Mouse (Mus musculus) E14TG2a.4 (cell line): ENCODE measurements around the gene Nagpa.

ENCODE experiments used
- H3K27me3 ChIP-seq: 2 replicates; pipeline ENCODE4 v1.6.1; 2014; ENCODE audit warnings: low read length, control low read depth; ENCODE audit not compliant: insufficient read depth
- H3K36me3 ChIP-seq: 2 replicates; pipeline ENCODE4 v1.6.1; 2014; ENCODE audit warnings: low read length, control low read depth; ENCODE audit not compliant: insufficient read depth
- H3K4me1 ChIP-seq: replicated peaks from 2 replicates; pipeline ENCODE4 v1.6.1; 2014; ENCODE audit warnings: low read depth, low read length, control low read depth
- H3K4me3 ChIP-seq: replicated peaks from 2 replicates; pipeline ENCODE4 v1.5.1; 2014; ENCODE audit warnings: mild to moderate bottlenecking, low read length
- H3K9me3 ChIP-seq: 2 replicates; pipeline ENCODE4 v1.6.1; 2014; ENCODE audit warnings: low read length, control low read depth
- CTCF ChIP-seq: conservative IDR thresholded peaks from 2 replicates; pipeline ENCODE4 v1.5.1; 2014; ENCODE audit warnings: low read length
- NANOG ChIP-seq: IDR thresholded peaks from 2 replicates; pipeline ENCODE4 v1.6.1; 2014; ENCODE audit warnings: borderline replicate concordance, low read length, mixed read lengths
- POU5F1 ChIP-seq: IDR thresholded peaks from 2 replicates; pipeline ENCODE4 v1.6.1; 2014; ENCODE audit warnings: low read length, borderline replicate concordance

Gene Nagpa

DNA sequence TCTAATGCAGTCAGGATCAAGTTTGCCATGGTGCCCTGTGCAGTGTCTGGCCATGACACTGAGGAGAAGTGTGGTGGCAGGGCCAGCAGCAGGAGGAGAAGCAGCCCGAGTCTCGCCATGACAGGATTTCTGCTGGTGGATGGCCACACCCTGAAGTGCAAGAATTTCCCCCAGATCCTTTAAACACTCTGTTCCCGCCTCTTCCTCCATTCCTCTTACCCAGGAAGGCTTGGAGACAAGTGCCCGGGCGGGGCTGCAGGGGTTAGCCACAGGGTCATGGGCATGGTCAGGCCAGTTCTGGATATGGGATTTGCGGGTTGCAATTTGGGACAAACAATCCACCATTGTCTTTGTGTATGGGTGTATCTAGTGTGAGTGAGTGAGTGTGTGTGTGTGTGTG is 18.3 kb upstream of the Nagpa start, which contains the start of gene AU021092:
Gene AU021092 (minus strand): TSS at position 160 of the 400 bp plus-strand sequence.
- TF ChIP-seq CTCF (no peak), NANOG (no peak), POU5F1 (no peak)
- Histone ChIP-seq H3K9me3 (0 out of 2 replicates have a peak, but pooled peaks cover 2% of the 10 kb centered on the region), H3K4me3 (no peak within 1 kb of the TSS), H3K36me3 (no peaks in the 10 kb centered on the region), H3K27me3 (peaks cover 26% of the 10 kb centered on the region), H3K4me1 (peaks cover 6% of the 10 kb centered on the region)

DNA sequence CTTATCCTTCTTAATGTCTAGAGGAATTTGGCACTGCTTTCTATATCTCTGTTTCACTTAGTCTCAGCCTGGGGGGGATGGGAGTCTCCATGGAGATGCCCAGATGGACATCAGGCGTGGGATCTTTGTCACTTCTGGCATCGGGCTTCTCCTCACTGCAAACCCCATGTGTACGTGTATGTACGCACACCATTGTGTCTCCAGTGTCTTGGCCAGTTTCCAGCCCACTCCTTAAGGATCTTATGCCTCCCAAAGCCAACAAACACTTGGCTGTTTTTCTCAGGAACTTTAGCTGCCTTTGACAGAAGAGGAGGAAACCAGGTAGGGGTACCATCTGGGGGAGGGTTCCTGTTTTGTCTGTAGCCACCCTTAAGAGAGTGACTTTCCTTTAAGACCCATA is 17.6 kb upstream of the Nagpa start:
- H3K4me3 ChIP-seq, result no peak overlapping the region
- peaks cover 6% of the 10 kb centered on the region for H3K4me1 ChIP-seq
- TF ChIP-seq CTCF (no peak), POU5F1 (no peak), NANOG (no peak)
- 0 out of 2 replicates have a peak, but pooled peaks cover 2% of the 10 kb centered on the region for H3K9me3 ChIP-seq
- H3K27me3 ChIP-seq, result peaks cover 31% of the 10 kb centered on the region
- H3K36me3 ChIP-seq, result no peaks in the 10 kb centered on the region

DNA sequence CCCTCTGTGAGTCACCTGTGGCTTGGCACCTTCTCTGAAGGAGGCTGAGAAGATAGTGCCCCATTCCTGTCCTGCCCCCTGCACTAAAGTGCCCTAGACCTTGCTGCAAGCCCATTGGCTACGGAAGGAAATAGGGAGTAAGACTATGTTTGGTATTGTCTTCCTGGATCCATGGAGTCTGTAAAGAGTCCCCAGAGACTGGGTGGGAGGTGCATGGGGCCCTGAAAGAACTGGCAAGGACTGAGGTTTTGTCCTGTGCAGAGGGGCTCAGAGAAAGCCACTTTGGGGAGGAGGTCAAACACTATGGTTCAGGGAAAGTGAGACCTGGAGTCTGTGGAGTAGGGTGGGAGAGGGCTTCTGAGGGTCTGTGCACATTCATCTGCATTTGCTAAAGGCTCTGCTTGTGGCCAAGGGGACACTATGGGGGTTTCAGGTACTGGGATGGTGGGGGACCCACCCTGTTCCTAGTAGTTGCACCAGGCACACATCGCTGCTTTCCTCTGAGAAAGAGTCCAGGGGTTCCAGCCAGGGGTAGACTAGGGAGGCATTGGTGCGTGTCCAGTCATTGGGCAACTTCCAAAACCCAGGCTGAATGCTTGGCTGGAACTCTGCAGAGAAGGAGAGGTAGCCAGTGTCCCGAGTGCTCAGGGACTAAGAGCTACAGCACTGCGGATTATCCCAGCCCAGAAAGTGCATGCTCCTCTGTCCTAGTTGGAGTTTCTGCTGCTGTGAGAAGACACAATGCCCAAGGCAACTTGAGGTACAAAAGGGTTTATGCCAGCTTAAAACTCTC is 13.7 kb upstream of the Nagpa start:
- peaks cover 31% of the 10 kb centered on the region for H3K27me3 ChIP-seq
- peaks cover 6% of the 10 kb centered on the region for H3K4me1 ChIP-seq
- no peak overlapping the region for H3K4me3 ChIP-seq
- no peaks in the 10 kb centered on the region for H3K9me3 ChIP-seq
- TF ChIP-seq CTCF (no peak), POU5F1 (no peak)
- H3K36me3 ChIP-seq, result no peaks in the 10 kb centered on the region

DNA sequence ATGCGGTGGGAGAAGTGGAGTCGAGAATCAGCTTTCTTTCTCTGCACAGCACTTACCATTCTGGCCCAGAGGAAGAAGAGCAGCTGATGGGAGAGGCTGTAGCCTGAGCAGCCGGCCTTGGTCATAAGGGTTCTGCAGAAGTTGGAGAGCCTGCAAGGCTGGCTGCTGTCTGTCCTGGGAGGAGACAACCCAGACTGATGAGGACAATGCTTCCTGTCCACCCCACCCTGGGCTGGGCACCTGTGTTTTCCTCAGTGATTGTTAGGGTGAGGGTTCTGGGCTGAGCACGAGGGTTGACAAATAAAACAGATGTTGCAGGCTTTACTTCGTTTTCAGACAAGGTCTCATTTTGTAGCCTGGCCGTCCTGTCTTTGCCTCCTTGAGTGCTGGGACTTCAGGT is 12.9 kb upstream of the Nagpa start:
- Histone ChIP-seq H3K9me3 (no peaks in the 10 kb centered on the region), H3K36me3 (no peaks in the 10 kb centered on the region), H3K27me3 (peaks cover 31% of the 10 kb centered on the region), H3K4me3 (no peak overlapping the region), H3K4me1 (no peaks in the 10 kb centered on the region; the same call in 1 of the 2 replicates)
- TF ChIP-seq NANOG (no peak), POU5F1 (no peak), CTCF (no peak)

DNA sequence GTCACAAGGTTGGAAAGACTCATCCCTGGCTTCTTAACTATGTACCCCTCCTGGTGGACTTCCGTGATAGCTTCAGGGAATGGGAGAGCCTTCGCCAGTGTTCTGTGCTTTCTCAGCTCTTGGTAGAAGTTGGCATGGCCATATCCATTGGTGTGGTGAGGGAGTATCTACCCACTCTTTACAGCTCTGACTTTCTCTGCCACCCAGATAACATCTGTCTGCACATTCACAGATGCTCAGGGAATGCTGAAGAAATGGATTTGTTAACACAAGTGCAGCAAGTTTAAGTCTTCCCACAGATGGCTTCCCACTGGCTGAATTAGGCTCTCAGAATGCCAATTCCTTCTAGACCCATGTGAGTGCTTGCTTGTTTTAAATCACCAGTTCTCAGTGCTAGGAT is 10.3 kb upstream of the Nagpa start:
- TF ChIP-seq NANOG (no peak), CTCF (no peak), POU5F1 (no peak)
- Histone ChIP-seq H3K9me3 (no peaks in the 10 kb centered on the region), H3K36me3 (no peaks in the 10 kb centered on the region), H3K4me3 (no peak overlapping the region), H3K4me1 (no peaks in the 10 kb centered on the region; the same call in 1 of the 2 replicates), H3K27me3 (peaks cover 20% of the 10 kb centered on the region)

DNA sequence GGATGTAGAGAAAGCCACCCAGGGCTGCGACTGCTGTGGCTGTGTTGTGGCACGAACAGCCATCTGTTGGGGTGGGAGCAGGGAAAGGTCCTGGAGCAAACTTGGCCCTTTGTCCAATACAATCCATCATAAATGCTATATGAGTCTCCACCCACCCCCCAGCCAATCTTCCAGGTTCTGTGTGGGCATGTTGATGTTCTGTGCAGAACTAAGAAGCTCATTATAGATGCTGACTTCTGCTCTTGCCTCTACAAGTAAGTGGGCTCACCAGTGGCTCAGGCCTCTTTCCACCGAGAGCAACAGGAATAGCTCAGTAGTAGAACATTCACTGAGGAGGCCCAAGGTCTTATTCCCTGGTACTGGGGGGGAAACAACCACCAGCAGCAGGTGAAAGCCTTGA is 8.3 kb upstream of the Nagpa start:
- no peaks in the 10 kb centered on the region for H3K4me1 ChIP-seq
- no peaks in the 10 kb centered on the region for H3K36me3 ChIP-seq
- H3K4me3 ChIP-seq, result no peak overlapping the region
- no peaks in the 10 kb centered on the region for H3K9me3 ChIP-seq
- TF ChIP-seq CTCF (no peak), POU5F1 (no peak), NANOG (no peak)
- H3K27me3 ChIP-seq, result peaks cover 6% of the 10 kb centered on the region

DNA sequence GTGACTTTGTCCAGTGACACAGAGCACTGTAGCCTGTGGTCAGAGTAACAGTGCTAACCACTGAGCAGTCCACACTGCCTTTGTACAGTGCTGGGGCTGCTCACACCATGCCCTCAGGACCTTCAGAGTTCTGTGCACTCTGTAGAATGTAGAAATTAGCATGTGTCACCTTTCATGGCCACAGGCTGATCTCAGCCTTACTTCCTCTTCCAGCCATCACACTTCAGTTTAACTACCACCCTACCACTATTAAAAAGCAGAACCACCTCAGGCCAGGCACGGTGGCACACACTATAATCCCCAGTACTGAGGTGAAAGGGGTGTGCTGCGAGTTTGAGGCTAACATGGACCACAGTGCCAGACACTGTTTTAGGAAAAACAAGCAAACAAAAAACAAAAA is 6.6 kb upstream of the Nagpa start:
- TF ChIP-seq CTCF (no peak), POU5F1 (no peak), NANOG (no peak)
- Histone ChIP-seq H3K27me3 (no peaks in the 10 kb centered on the region; the same call in none of the 2 replicates), H3K36me3 (no peaks in the 10 kb centered on the region), H3K4me3 (no peak overlapping the region), H3K4me1 (no peaks in the 10 kb centered on the region), H3K9me3 (no peaks in the 10 kb centered on the region)

DNA sequence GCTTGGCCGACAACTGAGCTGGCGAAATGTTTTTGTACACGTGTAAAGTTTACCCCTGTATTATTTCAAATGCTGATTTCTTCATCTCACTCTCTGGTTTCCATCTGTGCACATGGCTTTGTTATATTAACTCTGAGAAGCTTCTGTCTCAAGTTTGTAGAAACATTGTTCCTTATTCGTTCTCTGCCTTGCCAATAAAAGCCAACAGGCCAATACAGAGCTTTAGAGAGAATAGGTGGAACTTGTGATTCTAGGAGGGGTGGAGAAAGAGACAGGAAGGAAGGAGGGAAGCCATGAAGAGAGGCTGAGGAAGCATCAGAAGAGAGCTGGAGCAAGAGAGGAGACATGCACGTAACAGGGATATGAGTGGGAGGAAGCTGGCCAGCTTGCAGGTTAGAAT is 2.2 kb upstream of the Nagpa start:
- peaks cover 17% of the 10 kb centered on the region for H3K4me1 ChIP-seq
- H3K4me3 ChIP-seq, result no peak overlapping the region
- H3K9me3 ChIP-seq, result no peaks in the 10 kb centered on the region
- peaks cover 11% of the 10 kb centered on the region for H3K36me3 ChIP-seq
- TF ChIP-seq CTCF, result no peak
- no peak for TF ChIP-seq POU5F1
- no peak for TF ChIP-seq NANOG
- H3K27me3 ChIP-seq, result peaks cover 16% of the 10 kb centered on the region

DNA sequence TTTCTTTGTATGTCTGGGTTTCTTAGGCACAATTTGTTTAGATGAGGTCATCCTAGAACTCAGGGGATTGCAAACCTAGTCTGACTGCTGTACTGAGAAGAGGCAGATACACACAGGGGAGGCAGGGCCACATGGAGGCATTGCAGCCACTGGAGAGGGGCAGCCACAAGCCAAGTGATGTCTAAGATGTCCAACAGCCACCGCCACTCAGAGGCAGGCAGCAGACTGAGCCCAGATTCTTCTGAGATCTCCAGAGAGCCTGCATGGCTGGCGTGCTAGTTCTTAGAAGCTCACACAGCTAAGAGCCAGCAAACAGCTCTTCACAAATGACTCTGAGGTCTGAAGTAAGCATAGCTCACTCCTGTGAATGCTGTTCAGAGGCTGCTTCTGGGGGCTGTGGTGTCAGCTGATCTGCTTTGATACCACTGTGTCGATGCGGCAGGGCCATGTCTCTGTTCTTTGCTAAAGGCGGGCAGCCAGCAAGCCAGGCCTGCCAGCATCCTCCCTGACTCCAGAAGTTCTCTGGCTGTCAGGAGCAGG is 1.7 kb upstream of the Nagpa start:
- Histone ChIP-seq H3K27me3 (peaks cover 16% of the 10 kb centered on the region), H3K4me1 (peaks cover 17% of the 10 kb centered on the region), H3K4me3 (no peak overlapping the region), H3K36me3 (peaks cover 16% of the 10 kb centered on the region), H3K9me3 (no peaks in the 10 kb centered on the region)
- TF ChIP-seq CTCF (no peak), NANOG (no peak), POU5F1 (no peak)
